Mouse (Mus musculus): ENCODE data around the gene Fancg.

GRCm38 (mm10) chr4:43044673-43045072 is 34.4 kb upstream of the Fancg start:
- TF ChIP-seq CTCF (IDR thresholded peaks at IDR 0.05; ENCODE audit: low read depth): no peak
- TF ChIP-seq EP300 (IDR thresholded peaks at IDR 0.05; ENCODE audit: low read depth): no peak

Data from liver, postnatal 0 days (tissue).